Mouse (Mus musculus): ENCODE measurements around the gene Pfn1. TPM values are rescaled to one million over a fixed set of nuclear protein-coding genes. Genes with fewer than 3 reads are reported as not detected.

Pfn1 gene
- total RNA-seq, 2 experiments from 2014 or later = 284 to 293 TPM

Other genes starting within 250 kb of the Pfn1 start
- gene Pelp1, start 244.6 kb downstream of the Pfn1 start, total RNA-seq (2021) = 10 to 100 TPM; 15.5 to 18.5 TPM
- 1 to 10 TPM; 7.5 to 9.0 TPM for gene Arrb2, start 222.0 kb downstream of the Pfn1 start, total RNA-seq (2021)
- 1 to 10 TPM; 5.6 to 6.2 TPM for gene Med11, start 202.7 kb downstream of the Pfn1 start, total RNA-seq (2021)
- gene Zmynd15, start 195.2 kb downstream of the Pfn1 start, total RNA-seq (2021) = under 1 TPM; 0.38 to 0.97 TPM
- 1 to 10 TPM; 1.3 to 2.0 TPM for gene Cxcl16, start 194.7 kb downstream of the Pfn1 start, total RNA-seq (2021)
- not detected for gene Tm4sf5, start 149.4 kb downstream of the Pfn1 start, total RNA-seq (2021)
- gene Vmo1, start 140.0 kb downstream of the Pfn1 start, total RNA-seq (2021) = not detected
- not detected for gene Gltpd2, start 135.4 kb downstream of the Pfn1 start, total RNA-seq (2021)
- gene Psmb6, start 129.3 kb downstream of the Pfn1 start, total RNA-seq (2021) = 100 to 1,000 TPM; 242 to 248 TPM
- gene Gm40193, start 121.7 kb downstream of the Pfn1 start, total RNA-seq (2021) = not detected
- gene Pld2, start 114.6 kb downstream of the Pfn1 start, total RNA-seq (2021) = 10 to 100 TPM; 17.4 to 17.7 TPM
- gene Mink1, start 91.8 kb downstream of the Pfn1 start, total RNA-seq (2021) = 10 to 100 TPM; 26.3 to 27.2 TPM
- gene 4930544D05Rik, start 38.8 kb downstream of the Pfn1 start, total RNA-seq (2021) = not detected
- gene Chrne, start 35.4 kb downstream of the Pfn1 start, total RNA-seq (2021) = 10 to 100 TPM; 22.6 to 24.7 TPM
- not detected for gene Gp1ba, start 15.5 kb downstream of the Pfn1 start, total RNA-seq (2021)
- gene Rnf167, start 7.4 kb downstream of the Pfn1 start, total RNA-seq (2021) = 10 to 100 TPM; 29.5 to 32.6 TPM
- 100 to 1,000 TPM; 307 to 310 TPM for gene Slc25a11, start 7.2 kb downstream of the Pfn1 start, total RNA-seq (2021)
- gene Eno3, start 2.6 kb upstream of the Pfn1 start, total RNA-seq (2021) = 1,000 to 10,000 TPM; 7,828 to 7,878 TPM
- 10 to 100 TPM; 81.6 to 82.3 TPM for gene Spag7, start 14.8 kb upstream of the Pfn1 start, total RNA-seq (2021)
- 10 to 100 TPM; 36.9 to 37.3 TPM for gene Camta2, start 33.5 kb upstream of the Pfn1 start, total RNA-seq (2021)
- gene Inca1, start 45.5 kb upstream of the Pfn1 start, total RNA-seq (2021) = 1 to 10 TPM; 5.6 to 9.0 TPM
- 100 to 1,000 TPM; 388 to 467 TPM for gene Kif1c, start 45.9 kb upstream of the Pfn1 start, total RNA-seq (2021)
- gene Zfp3, start 109.6 kb upstream of the Pfn1 start, total RNA-seq (2021) = 1 to 10 TPM; 8.8 to 9.6 TPM
- not detected for gene Scimp, start 157.9 kb upstream of the Pfn1 start, total RNA-seq (2021)
- 10 to 100 TPM; 28.4 to 29.2 TPM for gene Rabep1, start 190.1 kb upstream of the Pfn1 start, total RNA-seq (2021)